Mouse (Mus musculus): ENCODE data around the gene Atrnl1. TPM values are rescaled to one million over a fixed set of nuclear protein-coding genes. Genes with fewer than 3 reads are reported as not detected.

The Atrnl1 gene
- polyA plus RNA-seq, 1 experiment = 9.0 TPM

DNA sequence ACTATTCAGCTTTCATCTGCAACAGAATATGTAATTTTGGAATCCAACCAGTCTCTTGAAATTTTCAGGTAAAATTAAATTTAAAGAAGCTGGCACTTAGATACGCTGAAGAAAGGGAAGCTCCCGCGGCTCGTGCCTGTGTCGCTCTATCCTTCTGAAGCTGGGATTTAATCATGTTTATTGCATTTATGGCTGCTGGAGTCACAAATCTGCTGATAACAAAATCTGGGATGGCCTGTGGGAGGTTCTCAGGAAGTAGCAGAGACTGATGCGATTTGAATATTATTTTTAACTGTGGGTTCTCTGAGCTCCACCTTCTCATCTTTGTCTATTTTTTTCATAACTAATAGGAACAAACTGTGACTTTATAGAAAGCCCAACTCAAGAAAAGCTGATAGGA lies 33.6 kb upstream of the Atrnl1 start:
- WGBS = 43% methylated on average over 6 of the region's 6 CpGs
- Histone ChIP-seq H3K36me3 (ENCODE audit: control insufficient read depth, insufficient read depth, low read length) (no peaks in the 10 kb centered on the region), H3K27me3 (ENCODE audit: control insufficient read depth, insufficient read depth, low read length) (no peaks in the 10 kb centered on the region; the same call in 1 of the 2 replicates), H3K4me3 (ENCODE audit: low read depth, low read length) (no peak overlapping the region), H3K4me1 (ENCODE audit: control insufficient read depth, insufficient read depth, insufficient read length, low read length) (no peaks in the 10 kb centered on the region), H3K27ac (ENCODE audit: insufficient read depth, low read depth, low read length) (no peak overlapping the region)
- TF ChIP-seq POLR2A (IDR thresholded peaks at IDR 0.05; ENCODE audit: low read depth, low read length) (no peak), CTCF (IDR thresholded peaks at IDR 0.05; ENCODE audit: extremely low read depth, insufficient read length, insufficient replicate concordance, low read depth, low read length) (no peak)

DNA sequence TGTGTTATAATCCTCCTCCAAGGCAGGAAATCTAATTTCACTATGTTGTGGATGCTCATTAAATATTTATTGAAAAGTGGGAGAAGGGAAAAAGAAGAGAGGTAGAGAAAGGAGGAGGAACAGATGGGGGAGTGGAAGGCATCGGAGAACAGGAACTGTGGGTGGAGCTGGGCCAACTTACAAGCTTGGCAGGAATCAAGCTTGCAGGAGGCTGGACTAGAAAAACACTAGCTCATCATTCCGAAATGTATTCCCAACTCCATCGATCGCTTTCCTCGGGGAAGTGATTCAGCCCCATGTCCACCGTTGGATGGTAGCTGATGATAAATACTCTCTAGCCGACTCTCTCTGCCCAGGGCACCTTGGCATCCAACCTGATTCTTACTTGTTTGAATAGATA lies 29.9 kb upstream of the Atrnl1 start:
- 72% methylated on average over 7 of the region's 7 CpGs for WGBS
- no peak overlapping the region for H3K27ac ChIP-seq (ENCODE audit: insufficient read depth, low read depth, low read length)
- no peaks in the 10 kb centered on the region for H3K4me1 ChIP-seq (ENCODE audit: control insufficient read depth, insufficient read depth, insufficient read length, low read length)
- H3K4me3 ChIP-seq (ENCODE audit: low read depth, low read length) = no peak overlapping the region
- no peaks in the 10 kb centered on the region for H3K36me3 ChIP-seq (ENCODE audit: control insufficient read depth, insufficient read depth, low read length)
- H3K27me3 ChIP-seq (ENCODE audit: control insufficient read depth, insufficient read depth, low read length) = no peaks in the 10 kb centered on the region; the same call in 1 of the 2 replicates
- no peak for TF ChIP-seq POLR2A (IDR thresholded peaks at IDR 0.05; ENCODE audit: low read depth, low read length)
- no peak for TF ChIP-seq CTCF (IDR thresholded peaks at IDR 0.05; ENCODE audit: extremely low read depth, insufficient read length, insufficient replicate concordance, low read depth, low read length)

- TF ChIP-seq POLR2A (IDR thresholded peaks at IDR 0.05; ENCODE audit: low read depth, low read length) (no peak), CTCF (IDR thresholded peaks at IDR 0.05; ENCODE audit: extremely low read depth, insufficient read length, insufficient replicate concordance, low read depth, low read length) (no peak)
- WGBS = 48% methylated on average over 4 of the region's 4 CpGs
- Histone ChIP-seq H3K27ac (ENCODE audit: insufficient read depth, low read depth, low read length) (no peak overlapping the region), H3K4me3 (ENCODE audit: low read depth, low read length) (no peak overlapping the region), H3K4me1 (ENCODE audit: control insufficient read depth, insufficient read depth, insufficient read length, low read length) (no peaks in the 10 kb centered on the region), H3K27me3 (ENCODE audit: control insufficient read depth, insufficient read depth, low read length) (no peaks in the 10 kb centered on the region), H3K36me3 (ENCODE audit: control insufficient read depth, insufficient read depth, low read length) (no peaks in the 10 kb centered on the region)
Measured at GRCm38 (mm10) chr19:57585231-57585792, 25.5 kb upstream of the Atrnl1 start.

DNA sequence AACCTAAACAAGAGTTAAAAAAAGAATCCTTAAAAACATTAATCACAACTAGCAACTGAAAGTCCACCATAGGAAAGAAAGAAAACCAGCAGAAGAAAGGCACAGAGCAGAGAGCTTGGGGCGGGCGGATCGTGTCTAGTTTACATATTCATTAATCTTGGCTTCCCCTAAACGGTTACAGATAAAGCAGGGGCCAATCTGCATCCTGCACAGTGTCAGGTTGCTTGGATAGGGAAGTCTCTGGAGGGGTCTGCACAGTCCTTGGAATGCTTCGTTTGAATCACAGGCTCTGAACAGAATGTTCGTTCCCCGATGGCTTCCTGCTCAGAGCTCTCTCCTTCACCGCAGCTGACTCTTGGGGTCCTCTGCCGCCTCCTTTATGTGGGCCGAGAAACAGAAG lies 24.7 kb upstream of the Atrnl1 start:
- Histone ChIP-seq H3K36me3 (ENCODE audit: control insufficient read depth, insufficient read depth, low read length) (no peaks in the 10 kb centered on the region), H3K4me1 (ENCODE audit: control insufficient read depth, insufficient read depth, insufficient read length, low read length) (no peaks in the 10 kb centered on the region), H3K4me3 (ENCODE audit: low read depth, low read length) (no peak overlapping the region), H3K27me3 (ENCODE audit: control insufficient read depth, insufficient read depth, low read length) (no peaks in the 10 kb centered on the region), H3K27ac (ENCODE audit: insufficient read depth, low read depth, low read length) (no peak overlapping the region)
- WGBS = 26% methylated on average over 10 of the region's 10 CpGs
- TF ChIP-seq POLR2A (IDR thresholded peaks at IDR 0.05; ENCODE audit: low read depth, low read length) = no peak
- TF ChIP-seq CTCF (IDR thresholded peaks at IDR 0.05; ENCODE audit: extremely low read depth, insufficient read length, insufficient replicate concordance, low read depth, low read length) = no peak

DNA sequence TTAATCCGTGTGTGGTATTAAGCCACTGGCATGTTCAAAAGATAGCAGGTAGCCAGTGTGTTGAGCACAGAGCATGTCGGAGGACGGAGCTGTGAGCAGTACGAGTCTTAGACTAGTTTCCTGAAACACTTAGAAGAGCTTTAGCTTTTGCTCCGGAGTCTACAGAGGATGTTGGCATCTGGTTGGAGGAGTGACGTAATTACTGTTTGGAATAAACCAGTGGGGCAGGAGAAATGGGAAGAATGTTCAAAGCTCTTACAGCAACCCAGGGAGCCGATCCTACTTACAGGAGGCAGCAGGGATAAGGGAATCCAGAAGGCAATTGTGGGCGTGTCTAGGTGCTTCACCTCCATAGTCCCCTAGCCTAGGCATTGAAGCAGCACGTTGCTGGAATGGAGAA lies 21.3 kb upstream of the Atrnl1 start:
- no peak overlapping the region for H3K4me3 ChIP-seq (ENCODE audit: low read depth, low read length)
- H3K27me3 ChIP-seq (ENCODE audit: control insufficient read depth, insufficient read depth, low read length) = no peaks in the 10 kb centered on the region
- H3K4me1 ChIP-seq (ENCODE audit: control insufficient read depth, insufficient read depth, insufficient read length, low read length) = no peaks in the 10 kb centered on the region
- no peak overlapping the region for H3K27ac ChIP-seq (ENCODE audit: insufficient read depth, low read depth, low read length)
- 55% methylated on average over 9 of the region's 9 CpGs for WGBS
- no peak for TF ChIP-seq CTCF (IDR thresholded peaks at IDR 0.05; ENCODE audit: extremely low read depth, insufficient read length, insufficient replicate concordance, low read depth, low read length)
- no peak for TF ChIP-seq POLR2A (IDR thresholded peaks at IDR 0.05; ENCODE audit: low read depth, low read length)
- H3K36me3 ChIP-seq (ENCODE audit: control insufficient read depth, insufficient read depth, low read length) = no peaks in the 10 kb centered on the region

DNA sequence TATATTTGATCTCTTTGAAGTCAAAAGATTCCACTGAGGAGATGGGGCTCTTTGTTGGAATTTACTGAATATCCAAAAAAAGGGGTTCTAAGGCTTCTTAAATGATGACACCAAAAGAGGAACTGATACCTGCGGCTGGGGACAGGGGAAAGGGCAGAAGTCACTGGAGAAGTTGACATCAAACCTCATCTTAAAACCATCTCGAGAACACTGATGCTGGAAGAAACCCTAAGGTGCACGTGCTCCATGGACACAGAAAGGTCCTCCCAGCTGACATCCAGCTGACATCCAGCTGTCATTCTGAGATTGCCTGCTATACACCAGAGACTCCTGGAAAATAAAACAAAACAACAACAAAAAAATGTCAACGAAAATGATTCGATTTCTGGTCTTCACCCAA lies 19.9 kb upstream of the Atrnl1 start:
- H3K36me3 ChIP-seq (ENCODE audit: control insufficient read depth, insufficient read depth, low read length) = no peaks in the 10 kb centered on the region
- WGBS = 71% methylated on average over 5 of the region's 5 CpGs
- no peaks in the 10 kb centered on the region for H3K4me1 ChIP-seq (ENCODE audit: control insufficient read depth, insufficient read depth, insufficient read length, low read length)
- no peaks in the 10 kb centered on the region for H3K27me3 ChIP-seq (ENCODE audit: control insufficient read depth, insufficient read depth, low read length)
- no peak overlapping the region for H3K4me3 ChIP-seq (ENCODE audit: low read depth, low read length)
- no peak for TF ChIP-seq POLR2A (IDR thresholded peaks at IDR 0.05; ENCODE audit: low read depth, low read length)
- no peak for TF ChIP-seq CTCF (IDR thresholded peaks at IDR 0.05; ENCODE audit: extremely low read depth, insufficient read length, insufficient replicate concordance, low read depth, low read length)
- H3K27ac ChIP-seq (ENCODE audit: insufficient read depth, low read depth, low read length) = no peak overlapping the region

DNA sequence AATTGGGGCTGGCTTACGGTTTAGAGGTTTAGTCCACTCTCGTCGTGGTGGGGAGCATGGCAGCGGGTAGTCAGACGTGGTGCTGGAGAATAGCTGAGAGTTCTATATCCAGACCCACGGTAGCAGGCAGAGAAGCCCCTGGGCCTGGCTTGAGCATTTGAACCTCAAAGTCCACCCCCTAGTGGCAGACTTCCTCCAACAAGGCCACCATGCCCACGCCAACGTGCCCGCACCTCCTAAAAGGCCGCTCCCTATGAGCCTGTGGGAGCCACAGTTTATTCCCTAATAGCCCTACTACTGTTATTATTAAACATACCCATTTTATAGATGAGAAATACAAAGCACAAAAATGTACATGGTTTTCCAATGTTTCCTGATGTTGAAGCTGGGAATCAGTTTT lies 19.2 kb upstream of the Atrnl1 start:
- 85% methylated on average over 10 of the region's 10 CpGs for WGBS
- Histone ChIP-seq H3K27ac (ENCODE audit: insufficient read depth, low read depth, low read length) (no peak overlapping the region), H3K36me3 (ENCODE audit: control insufficient read depth, insufficient read depth, low read length) (no peaks in the 10 kb centered on the region), H3K27me3 (ENCODE audit: control insufficient read depth, insufficient read depth, low read length) (no peaks in the 10 kb centered on the region), H3K4me3 (ENCODE audit: low read depth, low read length) (no peak overlapping the region), H3K4me1 (ENCODE audit: control insufficient read depth, insufficient read depth, insufficient read length, low read length) (no peaks in the 10 kb centered on the region)
- TF ChIP-seq POLR2A (IDR thresholded peaks at IDR 0.05; ENCODE audit: low read depth, low read length) (no peak), CTCF (IDR thresholded peaks at IDR 0.05; ENCODE audit: extremely low read depth, insufficient read length, insufficient replicate concordance, low read depth, low read length) (no peak)

Data from small intestine, adult 2 months (tissue).